Mouse (Mus musculus) duodenum, adult 2 months (tissue): ENCODE data around the gene Scn1b. TPM values are rescaled to one million over a fixed set of nuclear protein-coding genes. Genes with fewer than 3 reads are reported as not detected.

Experiments used
- polyA plus RNA-seq: library from polyadenylated mRNA; depleted of rRNA; stranded (reverse); fragments of >200 nt; gene quantifications from 2 replicates; pipeline ENCODE4 v1.2.3, GENCODE M21; 2012; ENCODE audit warnings: low replicate concordance; rRNA removed

The Scn1b gene
- polyA plus RNA-seq = 14.7 and 28.1 TPM in 2 replicates

GRCm38 (mm10) chr7:31126851-31127724 is at the start of gene Scn1b:
Scn1b (minus strand) TSS chr7:31127003.

GRCm38 (mm10) chr7:31155296-31156033 is 28.7 kb upstream of the Scn1b start, which contains the start of gene Gramd1a:
Gramd1a (minus strand) TSS chr7:31155896.

GRCm38 (mm10) chr7:31115182-31115581 is 11.6 kb downstream of the Scn1b start, which contains the start of gene Hpn:
Hpn (minus strand) TSS chr7:31115290.

GRCm38 (mm10) chr7:31076492-31076891 is 50.3 kb downstream of the Scn1b start, which contains the start of gene Fxyd3:
Fxyd3 (minus strand) TSS chr7:31076704.

Other genes starting within 250 kb of the Scn1b start
- 0.71 and 3.5 TPM in 2 replicates for gene Cd22, start 246.7 kb downstream of the Scn1b start, polyA plus RNA-seq
- gene Mag, start 212.1 kb downstream of the Scn1b start, polyA plus RNA-seq = 0.37 and 0.68 TPM in 2 replicates
- 0.68 and 13.0 TPM in 2 replicates for gene Hamp2, start 202.3 kb downstream of the Scn1b start, polyA plus RNA-seq
- 2.0 and 2.1 TPM in 2 replicates for gene Hamp, start 183.0 kb downstream of the Scn1b start, polyA plus RNA-seq
- gene Usf2, start 170.2 kb downstream of the Scn1b start, polyA plus RNA-seq = 107 and 186 TPM in 2 replicates
- gene Lsr, start 153.5 kb downstream of the Scn1b start, polyA plus RNA-seq = 331 and 790 TPM in 2 replicates
- 6.0 and 7.2 TPM in 2 replicates for gene Fam187b, start 153.2 kb downstream of the Scn1b start, polyA plus RNA-seq
- 32.5 and 36.7 TPM in 2 replicates for gene Fxyd5, start 84.5 kb downstream of the Scn1b start, polyA plus RNA-seq
- 5.4 and 7.1 TPM in 2 replicates for gene Fxyd7, start 75.5 kb downstream of the Scn1b start, polyA plus RNA-seq
- gene Fxyd1, start 69.8 kb downstream of the Scn1b start, polyA plus RNA-seq = 72.1 and 108 TPM in 2 replicates
- gene Lgi4, start 67.7 kb downstream of the Scn1b start, polyA plus RNA-seq = 3.1 and 4.7 TPM in 2 replicates
- gene Fxyd3, start 50.3 kb downstream of the Scn1b start, polyA plus RNA-seq = 18.4 and 81.6 TPM in 2 replicates
- 4.8 and 38.5 TPM in 2 replicates for gene Hpn, start 11.7 kb downstream of the Scn1b start, polyA plus RNA-seq
- 73.3 and 105 TPM in 2 replicates for gene Gramd1a, start 28.9 kb upstream of the Scn1b start, polyA plus RNA-seq
- gene Scgb2b2, start 163.5 kb upstream of the Scn1b start, polyA plus RNA-seq = not detected in 2 replicates
- not detected in 2 replicates for gene Scgb1b2, start 164.8 kb upstream of the Scn1b start, polyA plus RNA-seq
- gene Scgb2b3, start 235.1 kb upstream of the Scn1b start, polyA plus RNA-seq = not detected in 2 replicates
- not detected in 2 replicates for gene Scgb1b3, start 248.6 kb upstream of the Scn1b start, polyA plus RNA-seq